Mouse (Mus musculus): ENCODE results near the gene Abr. TPM values are rescaled to one million over a fixed set of nuclear protein-coding genes. Genes with fewer than 3 reads are reported as not detected.
A peak's percentile ranks its signal among the peaks of the same experiment; 100 is the strongest.

Gene Abr
- total RNA-seq, 2 experiments from 2014 or later = 40.6 to 41.5 TPM

GRCm38 (mm10) chr11:76516951-76517350 lies 105.2 kb downstream of the Abr start:
- no peak for DNase-seq

GRCm38 (mm10) chr11:76515123-76515522 lies 107.0 kb downstream of the Abr start:
- peak; percentile 50 for DNase-seq

- DNase-seq = no peak
Measured at GRCm38 (mm10) chr11:76510977-76511376, 111.1 kb downstream of the Abr start.

GRCm38 (mm10) chr11:76509751-76510723 lies 112.1 kb downstream of the Abr start:
- DNase-seq = no peak

GRCm38 (mm10) chr11:76508831-76509595 lies 113.1 kb downstream of the Abr start:
- DNase-seq = no peak

- no peak for DNase-seq
Measured at GRCm38 (mm10) chr11:76508125-76508524, 114.0 kb downstream of the Abr start.

GRCm38 (mm10) chr11:76507302-76508124 lies 114.6 kb downstream of the Abr start:
- no peak for DNase-seq

- DNase-seq = peak; percentile 78
Measured at GRCm38 (mm10) chr11:76506514-76507228, 115.4 kb downstream of the Abr start.

- DNase-seq = no peak
Measured at GRCm38 (mm10) chr11:76505106-76505505, 117.0 kb downstream of the Abr start.

GRCm38 (mm10) chr11:76504058-76504457 lies 118.1 kb downstream of the Abr start:
- DNase-seq = no peak

- DNase-seq = no peak
Measured at GRCm38 (mm10) chr11:76499987-76500386, 122.1 kb downstream of the Abr start.

- DNase-seq = no peak
Measured at GRCm38 (mm10) chr11:76499564-76499963, 122.5 kb downstream of the Abr start.

- DNase-seq = peak; percentile 51
Measured at GRCm38 (mm10) chr11:76497769-76498152, 124.4 kb downstream of the Abr start.

GRCm38 (mm10) chr11:76497066-76497768 lies 124.9 kb downstream of the Abr start:
- peak; percentile 41 for DNase-seq

GRCm38 (mm10) chr11:76496086-76496771 lies 125.9 kb downstream of the Abr start:
- peak; percentile 49 for DNase-seq

GRCm38 (mm10) chr11:76495127-76496028 lies 126.7 kb downstream of the Abr start:
- DNase-seq = no peak

GRCm38 (mm10) chr11:76494360-76495126 lies 127.6 kb downstream of the Abr start:
- peak; percentile 91 for DNase-seq

- peak; percentile 44 for DNase-seq
Measured at GRCm38 (mm10) chr11:76493811-76494274, 128.3 kb downstream of the Abr start.

Data from heart, postnatal 4 days (tissue).